In the genomic region with DNA sequence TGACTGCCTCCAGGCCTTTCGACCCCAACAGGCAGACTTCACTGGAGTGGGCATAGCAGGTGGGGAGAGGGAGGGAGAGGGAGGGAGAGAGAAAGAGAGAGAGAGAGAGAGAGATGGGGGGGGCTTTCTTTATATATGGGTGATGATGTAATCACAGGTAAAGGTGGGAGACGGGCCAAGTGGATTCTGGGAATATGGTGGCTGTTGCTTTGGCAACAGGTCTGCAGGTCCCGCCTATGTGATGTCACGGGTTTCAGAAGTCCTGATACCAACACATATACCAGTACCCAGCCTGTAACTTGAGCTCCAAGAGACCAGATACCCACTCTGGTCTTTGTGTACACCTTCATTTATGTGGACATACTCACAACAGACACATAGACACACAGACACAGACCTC, we compare ENCODE assay signal across 35 mouse cellular contexts. TPM values are rescaled to one million over a fixed set of nuclear protein-coding genes. Genes with fewer than 3 reads are reported as not detected.
"Had no signal": no experiment of that assay in that cellular context is flagged by ENCODE, and none has a peak within 500 bp of the region (broad histone marks: within the 10 kb centered on the region; RNA-seq: fewer than 3 reads in every experiment).

No protein-coding gene starts in this region.

- H3K9me3 ChIP-seq: heart, embryonic 15.5 days; intestine, embryonic 15.5 days; limb, embryonic 10.5 days; limb, embryonic 12.5 days; liver, embryonic 13.5 days had no signal

- H3K9ac ChIP-seq: heart, embryonic 13.5 days; heart, embryonic 15.5 days; hindbrain, embryonic 14.5 days; intestine, embryonic 15.5 days; limb, embryonic 12.5 days; liver, embryonic 13.5 days had no signal

- DNase-seq: gastrocnemius, postnatal 14 days; gastrocnemius, postnatal 36 days; heart, adult 2 months; heart, postnatal 14 days; heart, postnatal 36 days; kidney, adult 18-20 months; kidney, adult 8-10 months; kidney, postnatal 10 days; kidney, postnatal 25 days; kidney, postnatal 4 days; liver; liver, embryonic 13.5 days had no signal

- H3K4me3 ChIP-seq: heart, adult 2 months; heart, embryonic 13.5 days; heart, embryonic 15.5 days; intestine, embryonic 15.5 days; layer of hippocampus, adult 2 months; left cerebral cortex, adult 2 months; limb, embryonic 10.5 days; limb, embryonic 12.5 days; liver, embryonic 13.5 days had no signal

- H3K36me3 ChIP-seq: heart, embryonic 13.5 days; heart, embryonic 15.5 days; intestine, embryonic 15.5 days; limb, embryonic 10.5 days; limb, embryonic 12.5 days; liver, embryonic 13.5 days had no signal

- H3K4me1 ChIP-seq: heart, embryonic 13.5 days; heart, embryonic 15.5 days; intestine, embryonic 15.5 days; limb, embryonic 12.5 days; liver, embryonic 13.5 days had no signal

- ATAC-seq: hindbrain, embryonic 16.5 days; inflammation-experienced regulatory T-cells, adult 6 months; intestine, embryonic 15.5 days; intestine, postnatal 0 days had no signal

- H3K4me2 ChIP-seq: heart, embryonic 11.5 days; heart, embryonic 13.5 days; heart, embryonic 15.5 days; hindbrain, embryonic 14.5 days; intestine, embryonic 15.5 days; limb, embryonic 12.5 days; liver, embryonic 11.5 days; liver, embryonic 13.5 days had no signal

- H3K27ac ChIP-seq: heart, adult 2 months; heart, embryonic 13.5 days; heart, embryonic 15.5 days; hindbrain, embryonic 14.5 days; intestine, embryonic 15.5 days; layer of hippocampus, adult 2 months; left cerebral cortex, adult 2 months; limb, embryonic 10.5 days; limb, embryonic 12.5 days; liver, embryonic 13.5 days had no signal

- H3K27me3 ChIP-seq: heart, embryonic 13.5 days; heart, embryonic 15.5 days; intestine, embryonic 15.5 days; limb, embryonic 12.5 days; liver, embryonic 13.5 days had no signal

RNA-seq across cellular contexts. Expression of a gene that starts 10.3 kb away (rescaled TPM):
- polyA plus RNA-seq: inflammation-experienced regulatory T-cells, adult 6 months had no signal

RNA-seq across cellular contexts. Expression of a gene that starts 27.5 kb away (rescaled TPM):
- total RNA-seq: gastrocnemius, adult 18-20 months; gastrocnemius, adult 8-10 months; gastrocnemius, postnatal 14 days; gastrocnemius, postnatal 36 days; heart, adult 2 months; heart, postnatal 14 days; heart, postnatal 36 days; hematopoietic stem cell, adult 5-6 weeks; layer of hippocampus, adult 2 months; layer of hippocampus, postnatal 10 days; layer of hippocampus, postnatal 25 days; left cerebral cortex, adult 2 months; left cerebral cortex, postnatal 14 days; left cerebral cortex, postnatal 36 days had no signal
- polyA plus RNA-seq: heart, embryonic 13.5 days; heart, embryonic 15.5 days; heart, postnatal 0 days; hindbrain, embryonic 11.5 days; hindbrain, embryonic 14.5 days; hindbrain, embryonic 16.5 days; inflammation-experienced regulatory T-cells, adult 6 months; limb, embryonic 10.5 days; limb, embryonic 12.5 days; limb, embryonic 14.5 days had no signal

RNA-seq across cellular contexts. Expression of a gene that starts 53.0 kb away (rescaled TPM):
- total RNA-seq: hematopoietic stem cell, adult 5-6 weeks had no signal
- polyA plus RNA-seq: inflammation-experienced regulatory T-cells, adult 6 months had no signal
